Mouse (Mus musculus) erythroblast, embryonic 14.5 days (primary cell): ENCODE measurements around the gene Ckmt2.

Experiments
- GATA1 ChIP-seq: IDR thresholded peaks from 2 replicates; pipeline ENCODE4 v1.6.1; 2012; ENCODE audit warnings: low read length, inconsistent platforms, mixed read lengths
- TAL1 ChIP-seq: IDR thresholded peaks from 3 replicates; pipeline ENCODE4 v1.6.1; 2012; ENCODE audit warnings: low read length, inconsistent platforms, mixed read lengths

DNA sequence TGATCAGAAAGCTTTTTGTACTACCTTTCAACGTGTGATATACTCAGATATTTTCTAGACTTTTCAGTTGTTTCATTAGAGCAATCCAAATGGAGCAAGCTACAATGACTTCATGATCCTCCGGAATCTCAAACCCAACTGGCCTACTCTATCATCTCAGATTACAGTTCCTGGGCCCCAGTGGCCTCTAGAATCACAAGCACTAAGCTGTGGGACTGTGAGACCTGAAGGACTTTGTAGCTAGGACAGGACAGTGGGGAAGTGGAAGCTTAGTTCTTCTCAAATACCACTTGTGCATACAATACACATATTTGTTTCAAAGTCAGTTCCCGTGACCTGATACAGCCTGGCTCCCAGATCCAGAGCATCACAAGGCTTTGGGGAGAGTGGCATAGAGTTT lies 1.3 kb upstream of the Ckmt2 start:
- TF ChIP-seq TAL1 (no peak), GATA1 (no peak)
